Mouse (Mus musculus) cerebellum, postnatal 4 days (tissue): ENCODE data around the gene Cpox.
"Not testable (repeated sequence)": the region's sequence is repeated elsewhere in the genome, so short reads cannot be mapped to it uniquely, and the experiment has no call there.

Experiments used
- DNase-seq, 2 experiments: peaks; one replicate each; pipeline ENCODE4 v3.0.0; 2022; ENCODE audit warnings: low spot score in 2 of 2, mixed read lengths in 1 of 2

The Cpox gene

GRCm38 (mm10) chr16:58669917-58670630 lies at the start of gene Cpox:
TSS of gene Cpox (plus strand) at chr16:58670292.
- DNase-seq = peak; percentile 51 to 73

GRCm38 (mm10) chr16:58622377-58622776 lies 47.7 kb upstream of the Cpox start:
- DNase-seq = no peak

GRCm38 (mm10) chr16:58623114-58623513 lies 47.0 kb upstream of the Cpox start:
- no peak for DNase-seq

GRCm38 (mm10) chr16:58623944-58624343 lies 46.1 kb upstream of the Cpox start:
- peak in 1 of 2 experiments; percentile 6 for DNase-seq

DNA sequence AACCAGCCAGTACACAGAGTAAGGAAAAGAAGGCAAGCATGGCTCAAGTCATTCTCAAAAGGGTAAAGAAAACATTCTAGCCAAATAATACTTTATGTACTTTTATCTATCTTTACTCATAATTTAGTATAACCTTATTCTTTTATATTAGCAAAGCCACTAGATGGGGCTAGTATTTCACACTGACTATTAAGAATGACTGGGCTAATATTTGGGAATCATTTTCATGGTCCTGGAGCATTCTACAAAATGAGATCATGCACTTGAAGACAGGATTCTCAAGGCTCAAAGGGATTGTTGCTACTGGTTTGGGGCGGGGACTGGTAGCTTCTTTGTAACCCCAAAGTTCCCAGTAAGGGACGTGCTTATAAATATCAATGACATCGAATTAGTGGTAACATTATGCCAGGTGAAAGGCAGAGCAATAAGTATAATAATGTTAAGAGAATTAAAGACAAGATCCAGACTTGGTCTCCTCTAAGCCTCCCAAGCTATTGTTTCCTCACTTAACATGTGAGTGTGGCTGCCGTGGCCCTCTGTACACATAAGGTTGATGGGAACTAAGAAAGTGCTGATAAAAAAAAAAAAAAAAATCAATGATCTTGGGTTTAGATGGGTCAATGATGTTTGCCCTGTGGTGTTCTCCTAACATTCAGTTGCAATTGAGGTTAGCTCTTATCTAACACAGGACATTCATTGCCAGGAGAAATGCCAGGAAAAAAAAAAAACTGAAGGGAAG lies 42.3 kb upstream of the Cpox start:
- DNase-seq = no peak

DNA sequence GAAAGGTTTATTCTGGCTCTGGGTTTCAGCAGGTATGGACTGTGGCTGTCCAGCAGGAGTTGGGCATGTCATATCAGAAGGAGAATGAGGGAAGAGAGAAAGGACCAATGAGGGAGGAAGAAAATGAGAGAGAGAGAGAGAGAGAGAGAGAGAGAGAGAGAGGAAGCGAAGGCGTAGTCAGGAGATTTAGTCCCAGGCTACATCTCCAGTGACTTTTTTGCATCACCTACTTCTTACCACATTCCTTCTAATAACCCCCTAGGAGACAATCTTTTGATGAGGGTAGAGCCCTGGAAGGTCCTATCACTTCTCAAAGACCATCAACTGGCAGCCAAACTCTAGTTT lies 41.8 kb upstream of the Cpox start:
- no peak for DNase-seq

GRCm38 (mm10) chr16:58628968-58629367 lies 41.1 kb upstream of the Cpox start:
- no peak for DNase-seq

DNA sequence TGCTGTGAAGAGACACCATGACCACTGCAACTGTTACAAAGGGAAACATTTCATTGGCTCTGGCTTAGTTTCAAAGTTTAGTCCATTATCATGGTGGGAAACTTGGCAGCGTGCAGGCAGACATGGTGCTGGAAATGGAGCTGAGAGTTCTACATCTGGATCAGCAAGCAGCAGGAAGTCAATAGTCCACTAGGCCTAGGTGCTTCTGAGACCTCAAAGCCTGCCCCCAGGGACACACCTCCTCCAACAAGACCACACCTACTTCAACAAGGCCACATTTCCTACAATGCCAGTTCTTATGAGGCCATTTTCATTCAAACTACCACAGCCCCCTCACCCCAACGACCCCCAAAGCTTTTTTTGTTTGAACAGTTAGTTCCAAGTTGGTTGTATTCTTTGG lies 40.4 kb upstream of the Cpox start:
- no peak for DNase-seq

GRCm38 (mm10) chr16:58635866-58636265 lies 34.2 kb upstream of the Cpox start:
- DNase-seq = no peak

DNA sequence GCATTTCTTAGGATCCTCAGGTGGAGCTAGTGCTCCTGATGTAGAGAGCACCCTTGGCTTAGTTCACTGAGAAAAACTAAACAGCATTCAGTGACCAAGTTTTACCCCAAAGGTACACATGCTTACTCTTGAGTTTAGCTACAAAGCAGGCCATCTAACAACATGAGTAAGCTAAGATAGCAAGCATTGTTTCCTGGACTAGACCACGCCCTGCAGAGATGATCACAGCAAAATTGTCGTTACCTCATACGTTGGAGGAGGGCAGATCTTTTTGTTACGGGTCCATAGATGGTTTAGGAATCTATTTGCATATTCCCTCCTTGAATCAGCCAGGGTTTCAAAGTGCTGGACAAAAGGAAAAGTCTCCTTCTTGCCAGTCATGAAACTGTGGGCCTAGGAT lies 32.6 kb upstream of the Cpox start:
- DNase-seq = no peak

GRCm38 (mm10) chr16:58638016-58638415 lies 32.1 kb upstream of the Cpox start:
- DNase-seq = no peak

DNA sequence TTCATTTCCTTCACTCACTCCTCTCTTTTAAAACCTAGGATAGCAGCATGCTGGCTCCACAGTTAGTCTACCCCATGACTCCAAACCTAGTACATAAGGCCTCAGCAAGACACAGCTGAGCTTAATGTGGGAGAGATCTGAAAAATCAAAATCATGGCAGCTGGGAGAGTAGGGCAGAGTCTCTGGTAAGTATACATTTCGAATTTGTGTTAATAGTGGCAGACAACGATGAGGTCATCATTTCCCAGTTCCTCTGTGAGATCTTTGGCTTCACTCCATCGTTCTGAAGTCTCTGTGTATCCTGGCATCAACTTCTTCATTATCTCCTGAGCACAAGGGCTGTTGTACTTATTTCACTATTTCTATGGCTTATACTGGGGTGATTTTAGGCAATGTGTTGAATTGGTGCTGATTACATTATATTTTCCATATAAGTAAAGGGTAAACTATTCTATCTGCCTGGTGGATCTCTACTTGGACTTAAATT lies 31.4 kb upstream of the Cpox start, which contains the start of gene E330017A01Rik:
Gene E330017A01Rik, minus strand, starts transcription at position 51 of the 487 bp plus-strand sequence.
- DNase-seq = no peak

DNA sequence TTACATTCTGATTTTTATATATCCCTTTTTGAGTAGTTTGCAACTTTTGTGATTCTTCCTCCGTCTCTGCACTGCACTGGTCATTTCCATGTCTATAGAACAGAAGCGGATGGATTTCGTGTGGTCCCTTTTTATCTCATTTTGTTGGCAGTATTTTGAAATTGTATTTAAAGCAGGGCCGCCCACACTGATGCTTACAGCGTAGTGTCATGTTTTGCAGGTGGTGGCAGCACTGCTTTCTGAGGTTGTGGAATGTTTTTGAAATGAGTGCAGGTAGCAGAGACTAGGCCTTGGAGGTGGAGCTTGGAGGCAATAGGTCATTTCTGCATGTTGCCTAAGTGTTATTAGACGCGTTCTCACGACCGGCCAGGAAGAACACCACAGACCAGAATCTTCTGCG lies 20.1 kb upstream of the Cpox start:
- no peak for DNase-seq

DNA sequence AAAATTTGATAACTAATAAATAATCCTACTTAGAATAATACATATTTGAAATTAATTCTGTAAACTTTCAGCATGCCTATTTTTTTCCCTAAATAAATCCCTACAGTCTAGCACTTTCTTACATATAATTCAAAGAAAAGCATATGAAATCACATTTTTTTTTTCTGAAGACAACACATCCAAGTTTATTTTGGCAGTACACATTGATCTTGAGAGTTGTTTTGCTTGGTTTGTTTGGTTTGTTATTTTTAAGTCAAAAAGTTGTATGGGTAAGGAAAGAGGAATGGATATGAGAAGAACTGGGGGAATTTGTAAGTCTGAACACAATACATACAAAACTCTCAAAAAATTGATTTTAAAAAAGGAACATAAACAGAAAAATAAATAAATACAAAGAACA lies 14.3 kb upstream of the Cpox start:
- DNase-seq = no peak

DNA sequence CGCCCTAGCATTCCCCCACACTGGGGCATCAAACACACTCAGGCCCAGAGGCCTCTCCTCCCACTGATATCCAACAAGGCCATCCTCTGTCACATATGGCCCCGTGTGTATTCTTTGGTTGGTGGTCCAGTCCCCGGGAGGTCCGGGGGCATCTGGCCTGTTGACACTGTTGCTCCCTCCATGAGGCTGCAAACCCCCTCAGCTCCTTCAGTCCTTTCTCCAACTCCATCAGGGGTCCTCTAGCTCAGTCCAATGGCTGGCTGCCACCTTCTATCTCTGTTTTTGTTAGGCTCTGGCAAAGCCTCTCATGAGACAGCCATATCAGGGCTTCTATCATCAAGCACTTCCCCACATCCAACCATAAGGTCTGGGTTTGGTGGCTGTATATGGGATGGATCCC lies 13.6 kb upstream of the Cpox start:
- no peak for DNase-seq

DNA sequence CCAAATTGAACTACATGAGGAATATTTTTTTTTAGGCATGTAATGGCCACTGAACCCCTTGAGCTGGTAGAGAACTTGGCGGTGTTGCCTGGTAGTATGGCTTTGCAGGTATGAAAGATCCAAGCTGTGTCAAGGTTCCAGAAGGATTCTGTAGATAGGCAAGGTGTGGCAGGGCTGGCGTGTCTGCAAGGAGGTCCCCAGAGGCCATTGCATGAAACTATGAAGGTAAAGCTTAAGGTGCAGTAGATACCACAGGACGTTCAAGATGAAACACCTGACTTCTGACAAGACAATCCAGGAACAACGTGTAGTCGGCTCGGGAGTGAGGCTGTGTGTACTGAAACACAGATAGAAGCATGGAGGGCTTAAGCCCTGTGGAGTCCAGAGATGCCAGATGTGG lies 11.4 kb upstream of the Cpox start:
- no peak for DNase-seq

DNA sequence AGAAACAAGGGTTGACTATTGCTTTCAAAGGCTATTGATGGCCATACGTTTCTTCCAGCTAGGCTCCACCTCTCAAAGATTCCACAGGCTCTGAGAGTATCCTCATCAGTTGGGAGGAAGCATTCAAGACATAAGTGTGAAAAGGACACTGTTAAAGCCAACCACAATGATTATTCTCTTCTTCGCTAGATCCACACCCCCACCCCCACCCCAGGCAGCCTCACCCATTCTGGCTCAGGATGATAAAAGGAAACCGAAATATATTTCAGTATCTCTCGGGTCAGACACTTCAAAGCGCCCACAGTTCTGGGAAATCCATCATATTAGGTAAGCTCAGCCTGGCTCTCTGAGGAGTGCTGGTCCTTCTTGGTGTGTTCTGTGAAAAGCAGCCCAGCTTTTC lies 8.3 kb upstream of the Cpox start:
- no peak for DNase-seq

DNA sequence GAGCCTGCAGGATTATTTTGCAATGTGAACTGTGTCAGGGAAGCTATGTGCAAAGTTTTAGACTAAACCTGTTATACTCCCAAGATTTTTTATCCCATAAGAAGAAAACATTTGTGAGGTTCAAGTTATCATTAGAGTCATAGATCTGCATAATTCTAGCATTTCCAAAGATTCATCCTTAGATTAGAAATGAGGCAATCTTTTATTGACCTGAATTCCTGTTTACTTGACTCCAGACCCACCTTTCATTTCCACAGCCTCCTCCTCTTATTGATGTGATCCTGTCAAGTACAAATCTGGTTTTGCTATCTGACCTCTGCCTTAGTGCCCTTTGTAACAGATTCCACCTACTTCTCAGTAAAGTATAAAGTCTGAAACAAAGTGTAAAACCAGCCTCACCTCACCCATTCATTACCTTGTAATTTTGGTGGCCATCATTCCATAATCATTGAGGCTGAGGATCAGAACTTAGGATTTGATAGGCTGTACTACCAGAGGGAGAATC lies 7.8 kb upstream of the Cpox start:
- no peak for DNase-seq

GRCm38 (mm10) chr16:58663021-58663420 lies 7.1 kb upstream of the Cpox start:
- no peak for DNase-seq

DNA sequence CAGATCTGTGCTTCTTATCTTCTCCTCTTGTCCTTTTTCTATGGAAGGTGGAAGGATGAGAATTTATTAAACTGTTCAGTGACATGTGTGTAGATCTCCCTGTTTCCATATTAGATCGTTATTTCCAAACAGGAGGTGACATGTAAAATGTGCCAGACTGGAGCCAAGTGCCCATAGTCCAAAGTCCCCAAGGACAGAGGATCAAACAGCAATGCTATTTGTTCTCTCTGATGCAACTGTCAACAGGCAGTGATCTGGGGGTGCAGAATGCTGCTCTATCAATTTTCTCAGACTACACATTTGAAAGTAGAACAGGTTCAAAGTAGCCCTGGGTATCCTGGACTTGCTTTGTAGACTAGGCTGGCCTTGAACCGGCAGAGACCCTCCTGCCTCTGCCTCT lies 6.3 kb upstream of the Cpox start:
- DNase-seq = no peak

GRCm38 (mm10) chr16:58665137-58665536 lies 5.0 kb upstream of the Cpox start:
- not testable (repeated sequence) for DNase-seq

DNA sequence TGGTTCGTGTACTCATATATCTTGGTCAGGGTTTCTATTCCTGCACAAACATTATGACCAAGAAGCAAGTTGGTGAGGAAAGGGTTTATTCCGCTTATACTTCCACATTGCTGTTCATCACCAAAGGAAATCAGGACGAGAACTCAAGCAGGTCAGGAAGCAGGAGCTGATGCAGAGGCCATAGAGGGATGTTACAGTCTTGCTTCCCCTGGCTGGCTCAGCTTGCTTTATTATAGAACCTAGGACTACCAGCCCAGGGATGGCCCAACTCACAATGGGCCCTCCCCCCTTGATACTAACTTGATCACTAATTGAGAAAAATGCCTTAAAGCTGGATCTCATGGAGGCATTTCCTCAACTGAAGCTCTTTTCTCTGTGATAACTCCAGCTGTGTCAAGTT lies 3.4 kb upstream of the Cpox start:
- DNase-seq = not testable (repeated sequence)

DNA sequence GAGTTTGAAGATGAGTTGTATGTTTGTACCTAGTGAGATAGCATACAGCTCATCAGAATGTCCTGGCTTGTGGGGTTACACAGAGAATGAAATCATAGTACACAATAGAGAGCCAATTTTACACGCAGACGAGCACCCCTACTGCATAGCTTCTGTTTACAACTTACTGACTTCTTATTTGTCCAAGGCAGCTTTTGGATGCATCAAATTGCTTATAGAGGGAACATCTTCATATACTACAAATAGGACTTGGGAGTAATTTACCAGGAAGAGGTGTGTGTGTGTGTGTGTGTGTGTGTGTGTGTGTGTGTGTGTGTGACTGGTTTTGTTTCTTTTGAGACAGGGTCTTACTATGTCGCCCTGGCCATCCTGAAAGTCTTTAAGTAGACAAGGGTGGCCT lies 1.5 kb upstream of the Cpox start:
- DNase-seq = no peak
